Mouse (Mus musculus) regulatory T cell (primary cell): Measurements from ENCODE around the gene Eif2b4.

Source experiments
- in situ Hi-C: fragments of 300-600 bp; cut with MboI, MseI; formaldehyde crosslinking; loops from one replicate; pipeline ENCODE4 v1.15.1; 2025; ENCODE audit warnings: high pct_unique_total_duplicates

The Eif2b4 gene

DNA sequence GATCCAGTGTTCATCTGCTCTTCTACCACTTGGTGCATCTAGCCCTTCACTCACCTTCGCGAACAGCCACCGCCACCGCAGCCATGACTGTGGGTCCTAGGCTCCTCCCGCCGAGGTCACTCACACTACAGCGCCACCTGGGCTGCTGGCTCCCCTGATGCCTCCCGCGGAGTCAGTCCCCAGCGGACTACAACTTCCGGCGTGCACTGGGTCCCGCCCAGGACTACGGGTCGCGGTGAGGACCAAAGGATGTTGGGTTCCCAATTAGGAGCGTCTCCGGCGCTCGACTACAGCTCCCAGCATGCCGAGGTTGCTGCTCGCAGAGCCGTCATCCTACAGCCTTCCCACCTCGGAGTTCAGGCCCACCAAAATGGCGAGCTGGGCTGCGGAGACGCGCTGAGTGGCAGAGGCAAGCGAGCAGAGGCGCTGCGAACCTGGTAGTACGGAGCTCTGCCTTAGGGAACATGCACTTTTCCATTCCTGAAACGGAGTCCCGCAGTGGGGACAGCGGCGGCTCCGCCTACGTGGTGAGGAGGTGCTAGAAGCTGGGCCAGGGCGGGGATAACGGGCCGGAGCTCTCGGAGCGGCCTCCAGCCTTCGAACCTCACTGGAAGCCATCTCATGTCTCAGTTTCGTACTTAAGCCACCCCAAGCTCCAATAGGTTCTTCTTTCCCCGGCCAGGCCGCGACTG is at the start of gene Eif2b4, which contains the start of gene Snx17:
Gene Eif2b4, minus strand, starts transcription at position 492 of the 692 bp plus-strand sequence.
Gene Snx17, plus strand, starts transcription at position 289 of the 692 bp plus-strand sequence.
- in situ Hi-C loops = loop anchor here (5.0 kb wide), 1 partner anchor 306 kb away; the partner anchor contains the start of gene Agbl5

DNA sequence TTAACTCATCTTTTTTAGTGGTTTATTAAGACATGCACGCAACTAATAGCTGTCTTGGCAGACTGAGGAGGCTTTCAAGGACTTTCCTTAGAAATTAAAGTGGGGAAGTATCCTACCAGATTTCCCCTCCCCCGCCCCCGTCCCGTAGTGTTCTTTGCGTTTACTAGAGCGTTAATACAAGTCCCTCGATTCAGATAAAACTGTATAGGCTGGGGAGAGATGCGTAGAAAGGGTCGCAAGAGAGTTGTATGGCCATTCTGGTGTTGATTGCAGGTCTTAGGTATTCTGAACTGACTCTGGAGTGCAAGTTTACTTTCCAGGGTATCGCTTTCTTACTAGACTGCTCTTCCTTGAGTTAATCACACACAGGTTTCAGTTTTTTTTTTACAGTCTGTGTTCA is 49.0 kb upstream of the Eif2b4 start:
- in situ Hi-C loops = loop anchor here (5.0 kb wide), 1 partner anchor 65 kb away; the partner anchor contains the start of gene Gm29609

DNA sequence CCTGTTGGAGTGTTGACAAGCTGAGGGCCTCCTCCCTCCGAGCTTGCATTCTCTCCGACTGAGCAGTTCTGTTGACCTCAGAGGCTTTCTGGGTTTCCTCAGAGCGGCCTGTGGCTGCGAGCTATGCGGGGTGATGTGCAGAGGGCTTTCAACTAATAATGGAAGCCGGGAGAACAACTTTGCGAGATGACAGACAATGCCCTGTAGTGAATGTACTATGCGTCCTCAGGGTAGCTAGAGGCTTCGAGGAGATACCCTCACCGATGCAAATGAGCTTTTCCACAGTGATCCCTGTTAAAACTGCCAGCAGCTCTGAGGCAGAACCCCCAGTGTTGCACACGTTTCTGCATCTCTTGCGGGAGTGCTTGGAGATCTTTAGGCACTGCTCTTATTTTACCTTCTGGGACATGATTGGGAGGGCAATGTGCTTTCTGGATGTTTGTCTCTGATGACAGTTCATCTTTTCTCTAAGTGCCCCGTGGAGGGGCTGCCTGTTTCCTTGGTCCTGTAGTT is 48.3 kb upstream of the Eif2b4 start:
- in situ Hi-C loops = loop anchor here (5.0 kb wide), 1 partner anchor 64 kb away; the partner anchor contains the start of gene Gm29609

DNA sequence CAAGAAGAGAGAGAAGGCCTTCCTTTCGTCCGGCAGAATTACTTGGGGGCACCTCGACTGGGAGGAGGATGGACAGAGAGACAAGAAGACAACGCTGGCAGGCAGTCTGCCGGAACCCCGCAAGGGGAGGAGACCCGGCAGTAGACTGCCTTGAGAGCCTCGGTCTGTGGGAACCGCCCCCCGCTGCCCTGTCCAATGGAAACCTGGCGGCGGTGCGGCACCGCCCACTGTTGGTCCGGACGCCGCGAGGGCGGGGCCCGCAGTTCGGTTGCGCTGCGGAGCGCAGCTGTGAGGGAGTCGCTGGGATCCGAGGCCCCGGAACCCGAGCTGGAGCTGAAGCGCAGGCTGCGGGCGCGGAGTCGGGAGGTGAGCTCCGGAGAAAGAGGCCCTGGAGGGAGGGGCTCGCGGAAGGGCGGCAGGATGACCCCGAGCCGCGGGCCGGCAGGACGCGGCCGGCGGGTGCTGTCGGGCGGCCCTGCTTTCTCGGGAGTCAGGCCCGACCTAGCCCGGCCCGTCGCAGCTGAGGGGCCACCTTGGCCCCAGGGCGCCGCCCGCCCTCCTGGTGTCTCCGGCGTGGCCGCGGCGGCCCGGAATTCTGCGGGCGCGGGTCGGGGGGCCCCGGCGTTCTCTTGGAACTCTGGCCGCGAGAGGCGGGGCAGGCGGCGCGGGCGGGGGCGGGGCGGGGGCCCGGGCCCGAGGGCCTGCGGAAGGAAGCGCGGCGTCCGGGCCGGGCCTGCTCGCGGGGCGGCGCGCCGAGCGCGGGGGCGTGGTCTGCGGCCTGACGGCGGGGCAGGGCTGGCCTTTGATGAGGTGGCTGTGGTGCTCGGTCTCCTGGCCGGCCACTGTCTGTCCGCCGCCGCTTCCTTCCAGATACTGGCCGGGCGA is 47.6 kb upstream of the Eif2b4 start, which contains the start of the genes Nrbp1 and Gm9970:
Gene Nrbp1, plus strand, starts transcription at position 228 of the 885 bp plus-strand sequence.
Gene Gm9970, minus strand, starts transcription at position 596 of the 885 bp plus-strand sequence.
- in situ Hi-C loops = loop anchor here (5.0 kb wide), 1 partner anchor 64 kb away; the partner anchor contains the start of gene Gm29609

DNA sequence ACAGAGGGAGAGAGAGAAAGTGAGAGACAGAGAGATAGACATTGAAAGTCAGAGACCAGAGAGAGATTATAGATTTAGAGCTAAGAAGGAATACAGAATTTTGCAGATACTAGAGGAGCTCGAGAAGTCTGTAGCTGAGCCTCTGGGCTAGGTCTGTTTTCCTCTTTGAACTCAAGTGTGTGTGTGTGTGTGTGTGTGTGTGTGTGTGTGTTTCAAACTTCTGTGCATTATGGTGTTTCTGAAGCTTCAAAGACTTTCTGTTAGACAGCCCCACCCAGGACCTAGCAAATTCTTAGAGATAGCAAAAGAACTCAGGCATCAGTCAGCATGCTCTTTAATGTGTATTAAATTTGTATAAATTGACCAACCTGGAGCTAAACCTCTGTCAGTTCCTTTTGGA is 33.4 kb upstream of the Eif2b4 start:
- in situ Hi-C loops = no loop called here

DNA sequence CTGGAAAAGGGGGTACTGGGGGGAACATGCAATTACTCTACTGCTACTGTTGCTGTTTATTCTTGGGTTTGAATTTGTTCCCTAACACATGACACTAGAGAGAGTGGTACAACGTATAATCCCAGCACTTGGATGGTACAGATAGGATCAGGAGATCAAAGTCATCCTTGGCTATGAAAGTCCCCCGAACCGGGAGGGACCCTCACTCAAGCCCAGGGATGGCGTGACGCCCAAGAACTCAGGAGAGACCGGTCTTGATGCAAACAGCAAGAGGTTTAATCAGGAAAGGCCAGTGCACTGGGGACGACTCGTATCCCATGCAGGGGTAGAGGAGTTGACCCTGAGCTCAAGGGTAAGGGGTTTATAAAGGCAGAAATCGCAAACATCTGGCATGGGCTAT is 29.5 kb upstream of the Eif2b4 start:
- in situ Hi-C loops = loop anchor here (25.0 kb wide), 1 partner anchor 1240 kb away; the partner anchor contains the start of gene Ppp1cb

DNA sequence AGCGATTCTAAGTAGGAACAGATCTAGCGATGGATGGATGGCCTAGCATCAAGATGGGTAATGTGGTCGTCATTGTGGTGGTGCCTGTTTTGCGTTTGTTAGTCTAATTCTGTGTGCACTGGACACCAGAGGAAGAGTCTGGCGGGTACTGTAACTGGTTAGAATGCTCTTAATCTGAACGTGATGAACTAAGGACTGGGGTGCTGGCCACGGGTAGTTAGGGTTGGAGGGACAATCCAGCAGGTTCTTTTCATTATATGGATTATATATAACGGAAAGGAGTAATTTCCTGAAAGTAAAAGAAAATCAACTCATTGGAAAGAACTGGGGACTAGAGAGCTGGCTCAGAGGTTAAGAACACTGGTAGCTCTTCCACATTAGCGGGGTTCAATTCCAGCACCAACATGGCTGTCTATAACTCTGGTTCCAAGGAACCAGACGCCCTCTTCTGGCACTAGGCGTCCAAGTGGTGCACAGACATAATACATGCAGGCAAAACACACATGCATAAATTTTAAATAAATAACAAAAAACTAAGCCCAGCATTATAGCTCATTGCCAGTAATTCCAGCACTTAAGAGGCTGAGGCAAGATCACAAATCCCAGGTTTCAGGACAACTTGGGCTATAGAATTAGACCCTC is 28.2 kb upstream of the Eif2b4 start:
- in situ Hi-C loops = loop anchor here (25.0 kb wide), 1 partner anchor 1241 kb away; the partner anchor contains the start of gene Ppp1cb

DNA sequence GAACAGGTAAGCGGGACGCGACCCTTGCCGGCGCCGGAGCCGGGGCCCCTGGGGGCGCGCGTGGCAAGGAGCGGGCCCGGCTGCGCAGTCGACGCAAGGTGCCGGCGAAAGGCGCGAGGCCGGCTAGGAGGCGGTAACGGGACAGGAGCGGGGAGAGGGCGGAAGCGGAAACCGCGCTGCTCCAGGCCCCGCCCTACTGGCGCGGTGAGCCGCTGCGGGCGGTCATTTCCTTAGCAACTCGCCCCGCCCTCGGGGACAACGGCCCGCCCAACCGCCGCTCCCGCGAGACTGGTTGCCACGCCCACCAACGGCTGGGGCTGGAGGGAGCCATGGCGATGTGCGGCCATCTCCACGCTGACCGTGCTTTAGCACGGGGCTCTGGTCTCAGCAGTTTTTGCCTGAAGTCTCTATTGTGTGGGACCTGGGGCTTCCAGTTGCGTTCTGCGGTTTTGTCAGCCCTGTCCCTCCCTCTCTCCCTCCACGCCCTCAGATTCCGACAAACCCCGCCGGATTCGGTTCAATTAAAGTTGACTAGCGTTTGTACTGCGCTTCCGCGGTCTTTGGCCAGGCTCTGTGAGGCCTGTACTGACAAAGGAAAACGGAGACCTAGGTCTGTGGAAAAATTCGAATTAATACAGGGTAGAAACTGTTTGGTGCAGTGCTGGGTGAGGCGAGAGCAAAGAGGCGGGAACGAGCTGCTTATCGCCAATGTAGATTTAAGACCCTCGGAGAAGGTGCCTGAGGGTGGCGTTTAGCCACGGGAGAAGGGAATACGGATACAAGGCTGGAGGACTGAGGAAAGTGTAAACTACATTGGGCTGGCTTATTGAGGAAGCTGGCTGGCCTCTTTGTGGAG is 27.4 kb upstream of the Eif2b4 start, which contains the start of gene Ppm1g:
Gene Ppm1g, minus strand, starts transcription at position 240 of the 856 bp plus-strand sequence.
- in situ Hi-C loops = loop anchor here (25.0 kb wide), 1 partner anchor 1242 kb away; the partner anchor contains the start of gene Ppp1cb

DNA sequence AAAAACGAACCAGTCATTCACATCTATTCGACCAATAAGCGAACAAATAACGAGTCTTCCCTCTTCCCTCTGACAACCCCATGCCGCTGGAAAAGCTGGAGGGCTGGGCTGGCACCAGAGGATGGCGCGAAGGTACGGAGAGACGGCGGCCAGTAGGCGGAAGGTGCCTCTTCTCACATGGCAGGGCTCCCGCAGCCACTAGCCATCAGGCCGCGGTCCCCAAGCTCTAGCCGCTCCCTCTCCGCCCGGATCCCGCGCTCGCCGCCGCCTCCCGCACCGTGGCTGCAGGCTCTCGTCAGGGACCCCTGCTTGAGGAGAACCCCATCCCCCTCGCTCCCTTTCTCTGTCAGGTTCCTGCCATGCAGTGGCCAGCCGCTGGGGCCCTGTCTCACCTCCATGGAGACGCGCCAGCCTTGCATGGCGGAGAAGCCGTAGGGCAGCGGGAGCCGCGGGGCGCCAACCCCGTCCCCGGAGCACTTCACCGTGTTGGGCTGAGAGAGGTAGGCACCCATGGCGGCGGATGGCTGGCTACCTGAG is 26.7 kb upstream of the Eif2b4 start:
- in situ Hi-C loops = loop anchor here (25.0 kb wide), 1 partner anchor 1242 kb away; the partner anchor contains the start of gene Ppp1cb

DNA sequence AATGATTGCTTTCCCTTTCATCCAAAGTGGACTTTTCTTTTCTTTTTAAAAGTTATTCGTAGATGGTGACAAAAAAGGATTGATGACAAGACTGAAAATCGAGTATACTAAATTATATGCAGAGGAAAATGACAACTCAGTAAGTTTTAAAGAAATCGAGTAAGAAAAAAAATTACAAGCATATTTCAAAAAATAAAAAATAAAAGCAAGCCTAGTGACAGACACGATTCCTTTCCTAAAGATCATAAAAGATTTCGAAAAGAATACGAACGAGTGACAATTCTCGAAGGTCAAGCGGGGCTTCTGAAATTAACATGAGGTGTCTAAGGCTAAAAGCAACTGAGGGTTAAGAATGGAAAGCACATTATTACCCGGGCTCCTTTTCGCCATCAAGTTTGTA is 26.2 kb upstream of the Eif2b4 start:
- in situ Hi-C loops = loop anchor here (25.0 kb wide), 1 partner anchor 1243 kb away; the partner anchor contains the start of gene Ppp1cb

DNA sequence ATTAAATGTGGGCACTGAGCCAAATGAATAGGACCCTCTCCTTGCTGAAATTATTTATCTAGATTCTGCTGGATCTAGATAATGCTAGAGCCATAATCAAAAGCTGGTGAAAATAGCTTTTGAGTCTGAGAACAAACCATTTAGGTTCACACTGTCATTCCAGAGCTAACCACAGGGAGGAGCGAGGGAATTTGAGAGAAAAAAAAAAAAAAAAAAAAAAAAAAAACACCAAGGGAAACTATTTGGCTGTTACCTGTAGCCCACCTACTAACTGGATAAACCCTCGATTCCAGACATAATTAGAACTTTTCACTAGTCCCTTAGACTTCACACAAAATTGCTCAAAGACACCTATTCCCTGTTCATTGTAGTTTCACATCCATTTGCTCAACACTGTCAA is 25.8 kb upstream of the Eif2b4 start:
- in situ Hi-C loops = loop anchor here (25.0 kb wide), 1 partner anchor 1243 kb away; the partner anchor contains the start of gene Ppp1cb

DNA sequence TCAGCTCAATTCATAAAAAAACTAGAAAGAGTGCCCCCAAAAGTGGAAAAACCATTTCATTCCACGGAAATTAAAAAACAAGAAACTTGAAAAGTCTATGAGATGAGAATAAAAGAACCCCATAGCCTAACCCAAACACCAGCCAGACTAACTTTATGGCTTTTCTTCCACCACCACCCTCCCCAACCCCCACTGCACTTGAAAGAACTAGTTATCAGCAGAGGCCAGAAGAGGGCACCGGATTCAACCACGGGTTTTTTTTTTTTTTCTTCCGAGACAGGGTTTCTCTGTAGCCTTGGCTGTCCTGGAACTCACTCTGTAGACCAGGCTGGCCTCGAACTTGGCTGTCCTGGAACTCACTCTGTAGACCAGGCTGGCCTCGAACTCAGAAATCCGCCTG is 25.1 kb upstream of the Eif2b4 start:
- in situ Hi-C loops = loop anchor here (25.0 kb wide), 1 partner anchor 1244 kb away; the partner anchor contains the start of gene Ppp1cb

DNA sequence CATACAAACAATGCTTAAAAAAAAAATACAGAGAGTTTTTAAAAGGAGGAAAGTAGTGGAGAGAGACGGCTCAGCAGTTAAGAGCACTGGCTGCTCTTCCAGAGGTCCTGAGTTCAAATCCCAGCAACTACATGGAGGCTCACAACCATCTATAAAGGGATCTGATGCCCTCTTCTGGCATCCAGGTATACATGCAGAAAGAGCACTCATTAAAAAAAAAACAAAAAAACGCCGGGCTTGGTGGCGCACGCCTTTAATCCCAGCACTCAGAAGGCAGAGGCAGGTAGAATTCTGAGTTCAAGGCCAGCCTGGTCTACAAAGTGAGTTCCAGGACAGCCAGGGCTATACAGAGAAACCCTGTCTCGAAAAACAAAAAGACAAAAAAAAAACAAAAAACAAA is 23.3 kb upstream of the Eif2b4 start:
- in situ Hi-C loops = loop anchor here (25.0 kb wide), 1 partner anchor 1246 kb away; the partner anchor contains the start of gene Ppp1cb

DNA sequence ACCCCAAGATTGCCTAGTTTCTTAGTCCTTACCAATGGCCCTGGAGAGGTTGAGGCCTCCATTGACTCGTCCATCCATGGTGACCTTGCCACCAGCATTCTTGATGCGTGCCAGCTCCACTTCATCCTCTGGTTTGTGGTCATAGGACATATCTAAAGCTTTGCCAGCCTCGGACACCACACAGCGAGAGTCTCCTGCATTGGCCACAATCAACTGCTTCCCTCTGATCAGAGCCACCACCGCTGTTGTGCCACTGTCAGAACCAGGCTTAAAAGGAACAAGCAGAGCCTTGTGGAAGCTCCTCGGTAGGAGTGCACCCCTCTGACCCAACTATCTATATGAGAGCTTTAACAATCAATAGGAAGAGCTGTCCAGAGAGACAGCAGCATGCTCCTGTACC is 11.2 kb upstream of the Eif2b4 start:
- in situ Hi-C loops = loop anchor here (5.0 to 25.0 kb wide), 2 partner anchors 88 to 1258 kb away; partner anchors contain the start of genes Ift172 and Ppp1cb

DNA sequence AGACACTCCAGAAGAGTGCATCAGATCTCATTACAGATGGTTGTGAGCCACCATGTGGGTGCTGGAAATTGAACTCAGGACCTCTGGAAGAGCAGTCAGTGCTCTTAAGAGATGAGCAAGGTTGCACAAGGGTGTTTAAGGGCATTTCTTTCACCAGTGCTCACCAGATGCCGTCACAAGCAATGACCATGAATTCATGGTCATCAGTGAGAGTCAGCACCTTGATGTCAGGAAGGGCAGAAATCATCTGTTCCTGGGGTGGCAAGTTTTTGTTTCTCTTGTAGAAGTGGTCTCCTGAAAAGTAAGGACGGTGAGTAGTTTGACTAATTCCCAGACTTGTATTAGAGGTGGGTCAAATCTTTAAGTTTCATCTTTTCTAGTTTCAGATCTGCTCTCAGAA is 10.6 kb upstream of the Eif2b4 start:
- in situ Hi-C loops = loop anchor here (5.0 to 25.0 kb wide), 2 partner anchors 88 to 1258 kb away; partner anchors contain the start of genes Ift172 and Ppp1cb

DNA sequence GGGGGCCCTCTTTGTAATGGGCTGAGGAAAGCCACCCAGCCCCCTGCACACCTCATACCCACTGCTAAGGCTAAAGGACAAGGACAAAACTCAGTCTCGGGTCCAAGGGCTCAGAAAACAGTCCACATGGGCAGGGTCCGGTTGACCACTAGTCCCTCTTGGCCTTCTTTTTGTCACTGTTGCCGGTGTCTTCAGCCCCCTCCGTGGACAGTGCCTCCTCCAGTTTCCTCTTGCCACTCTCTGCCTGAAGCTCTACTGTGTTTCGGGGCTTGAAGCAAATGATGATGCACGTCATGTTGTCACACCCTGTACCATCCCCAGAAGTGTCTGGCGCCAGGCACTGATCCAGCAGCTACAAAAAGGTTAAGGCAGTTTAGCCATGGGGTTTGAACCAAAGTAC is 9.7 kb upstream of the Eif2b4 start:
- in situ Hi-C loops = loop anchor here (5.0 to 25.0 kb wide), 2 partner anchors 89 to 1259 kb away; partner anchors contain the start of genes Ift172 and Ppp1cb

DNA sequence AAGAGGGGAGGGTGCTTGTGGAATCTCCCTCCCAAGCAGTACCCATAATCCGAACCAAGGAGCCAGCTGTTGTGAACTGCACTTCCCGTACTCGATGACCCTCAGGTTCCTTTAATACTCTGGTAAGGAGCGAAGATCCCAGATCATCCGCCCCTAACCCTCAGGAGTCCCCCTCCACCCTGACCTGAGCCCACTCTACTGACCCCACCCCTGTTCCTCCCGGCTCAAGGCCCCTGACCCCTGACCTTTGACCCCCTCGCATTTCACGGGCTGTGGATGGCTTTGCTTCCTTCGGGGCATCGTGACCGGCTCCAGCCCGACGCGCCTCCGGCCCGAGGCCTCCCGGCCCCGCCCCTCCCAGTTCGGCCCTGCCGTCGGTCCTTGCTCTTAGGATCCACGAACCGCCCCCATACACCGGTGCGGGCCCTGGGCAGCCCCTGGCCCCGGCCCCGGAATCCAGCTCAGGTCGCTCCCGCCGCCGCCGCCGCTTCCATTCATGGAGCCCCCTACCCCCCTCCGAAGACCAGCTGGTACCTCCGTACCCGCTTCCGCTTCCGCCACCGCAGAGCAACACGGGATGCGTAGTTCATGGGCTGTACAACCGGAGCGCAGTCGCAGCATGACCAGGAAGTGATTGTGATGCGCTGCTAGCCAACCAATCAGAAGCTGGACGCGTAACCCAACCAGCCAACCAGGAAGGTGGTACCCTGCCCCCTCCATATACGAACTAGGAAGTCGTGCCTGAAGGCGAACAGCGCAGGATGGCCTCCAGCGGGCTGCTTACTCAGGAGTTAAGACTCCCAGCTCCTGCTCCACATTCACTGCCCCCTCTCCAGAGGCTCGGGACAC is 8.7 kb upstream of the Eif2b4 start, which contains the start of gene Zfp513:
Gene Zfp513, minus strand, starts transcription at position 562 of the 849 bp plus-strand sequence.
- in situ Hi-C loops = loop anchor here (5.0 to 25.0 kb wide), 2 partner anchors 90 to 1260 kb away; partner anchors contain the start of genes Ift172 and Ppp1cb
